Mouse (Mus musculus) spleen, adult 2 months (tissue): ENCODE measurements at regions not wholly inside any gene's neighbourhood (a gene's known extent, or its start where the extent isn't known, plus 50 kb on each side); places are given as distances from the start of the nearest gene placed in this dataset.
"Not testable (repeated sequence)": the region's sequence is repeated elsewhere in the genome, so short reads cannot be mapped to it uniquely, and the experiment has no call there.

Source experiments
- CTCF ChIP-seq: fragments of 200-500 bp; IDR thresholded peaks from 2 replicates; pipeline ENCODE4 v1.5.1; 2011; ENCODE audit warnings: mild to moderate bottlenecking, inconsistent platforms; ENCODE audit not compliant: insufficient read depth, insufficient read length, insufficient replicate concordance; ENCODE audit errors: extremely low read depth
- POLR2A ChIP-seq: fragments of 200-500 bp; IDR thresholded peaks from 2 replicates; pipeline ENCODE4 v1.6.1; 2011; ENCODE audit warnings: low read depth, low read length, inconsistent platforms

DNA sequence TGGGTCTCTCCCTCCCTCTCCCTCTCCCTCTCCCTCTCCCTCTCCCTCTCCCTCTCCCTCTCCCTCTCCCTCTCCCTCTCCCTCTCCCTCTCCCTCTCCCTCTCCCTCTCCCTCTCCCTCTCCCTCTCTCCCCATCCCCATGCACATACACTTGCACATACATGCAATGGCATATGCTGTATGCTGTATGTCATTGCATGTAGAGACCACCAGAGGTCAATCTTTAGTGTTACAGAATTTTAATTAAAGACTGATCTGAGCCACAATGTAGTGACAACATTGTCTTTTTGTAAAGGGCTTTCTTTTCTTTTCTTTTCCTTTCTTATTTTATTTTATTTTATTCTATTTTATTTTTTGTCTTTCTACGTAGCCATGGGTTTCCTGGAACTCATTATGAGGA, 191.0 kb upstream of the Nectin1 start:
- not testable (repeated sequence) for TF ChIP-seq CTCF, POLR2A
